Mouse (Mus musculus): ENCODE measurements at regions not wholly inside any gene's neighbourhood (a gene's known extent, or its start where the extent isn't known, plus 50 kb on each side); places are given as distances from the start of the nearest gene placed in this dataset.

DNA sequence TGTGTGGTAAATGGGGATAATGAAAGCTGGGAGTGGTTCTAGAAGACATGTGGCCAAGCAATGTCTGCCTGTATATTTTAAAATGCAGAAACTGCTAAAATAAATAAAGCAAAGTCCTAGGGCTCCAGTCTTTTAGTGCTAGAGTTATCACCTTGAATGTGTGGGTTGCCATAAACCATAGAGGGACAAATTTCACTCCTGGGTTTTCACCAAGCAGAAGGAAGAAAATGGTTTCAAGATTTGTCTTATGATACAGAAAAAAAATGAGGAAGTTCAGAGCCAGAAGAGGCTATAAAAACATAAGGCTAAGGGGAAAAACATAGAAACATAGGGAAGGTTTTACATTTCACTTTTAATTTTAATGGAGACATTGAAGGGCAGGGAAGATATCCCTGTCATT is 276.1 kb upstream of the 2610001J05Rik start:
- no peak overlapping the region for H3K4me2 ChIP-seq (replicated peaks)
- H3K4me1 ChIP-seq, result no peaks in the 10 kb centered on the region
- H3K9ac ChIP-seq, result no peak overlapping the region
- no peak overlapping the region for H3K4me3 ChIP-seq
- no peaks in the 10 kb centered on the region for H3K9me3 ChIP-seq
- no peaks in the 10 kb centered on the region for H3K27me3 ChIP-seq
- no peak for ATAC-seq (ENCODE audit: low FRiP score, low read depth)
- no peak overlapping the region for H3K27ac ChIP-seq
- no peaks in the 10 kb centered on the region for H3K36me3 ChIP-seq

DNA sequence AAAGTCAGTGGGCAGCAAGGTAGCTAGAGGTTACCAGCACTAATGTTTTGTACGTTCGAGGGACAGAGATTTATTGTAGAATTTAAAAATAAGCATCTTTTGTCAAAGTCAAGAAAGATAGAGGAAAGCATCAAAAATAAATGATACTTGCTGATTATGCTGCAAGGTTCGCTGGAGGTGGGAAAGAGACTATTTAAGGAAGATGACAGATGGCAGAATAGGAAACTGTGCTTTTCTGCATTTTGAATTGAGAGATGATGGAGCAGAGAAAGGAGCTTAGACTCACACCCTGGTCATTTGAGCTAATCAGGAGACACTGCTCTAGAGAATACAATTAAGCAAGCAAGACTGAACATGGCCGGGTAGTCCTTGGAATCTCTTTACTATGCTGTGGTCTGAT is 275.1 kb upstream of the 2610001J05Rik start:
- H3K9me3 ChIP-seq, result no peaks in the 10 kb centered on the region
- no peaks in the 10 kb centered on the region for H3K36me3 ChIP-seq
- no peak overlapping the region for H3K4me2 ChIP-seq (replicated peaks)
- 80% methylated on average over 4 of the region's 4 CpGs for WGBS
- H3K4me1 ChIP-seq, result no peaks in the 10 kb centered on the region
- no peak overlapping the region for H3K27ac ChIP-seq
- no peak overlapping the region for H3K4me3 ChIP-seq
- H3K9ac ChIP-seq, result no peak overlapping the region
- no peak for ATAC-seq (ENCODE audit: low FRiP score, low read depth)
- no peaks in the 10 kb centered on the region for H3K27me3 ChIP-seq

DNA sequence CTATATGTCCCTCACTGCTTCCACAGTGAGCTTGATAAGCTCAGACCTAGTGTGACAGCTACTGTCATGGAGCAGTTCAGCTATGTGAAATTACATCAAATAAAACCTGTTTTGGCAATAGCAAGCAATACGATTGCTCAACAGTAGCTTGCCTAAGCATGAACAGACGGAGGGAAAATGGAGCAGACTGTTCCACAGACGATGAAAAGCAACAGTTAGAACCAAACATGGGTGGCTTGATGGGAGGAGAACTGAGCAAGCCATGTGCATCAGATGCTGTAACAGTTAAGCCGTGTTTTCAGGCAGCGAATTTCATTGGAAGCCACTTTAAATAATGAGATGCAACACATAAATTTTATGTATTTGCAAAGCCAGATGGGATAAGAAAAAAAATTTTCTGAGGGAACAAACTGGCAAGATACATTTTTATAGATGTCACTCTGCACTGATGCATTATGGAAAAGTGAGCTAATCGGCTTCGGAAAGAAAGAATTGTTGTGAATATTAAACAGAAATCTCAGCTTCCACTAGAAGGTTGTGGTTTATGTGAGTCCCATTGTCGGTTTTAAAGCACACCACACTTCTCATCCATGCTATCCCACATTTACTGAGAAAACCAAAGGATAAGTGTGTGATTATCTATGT is 270.9 kb upstream of the 2610001J05Rik start:
- no peaks in the 10 kb centered on the region for H3K9me3 ChIP-seq
- H3K9ac ChIP-seq, result no peak overlapping the region
- no peaks in the 10 kb centered on the region for H3K36me3 ChIP-seq
- no peak for ATAC-seq (ENCODE audit: low FRiP score, low read depth)
- no peak overlapping the region for H3K4me3 ChIP-seq
- no peak overlapping the region for H3K27ac ChIP-seq
- 80% methylated on average over 8 of the region's 8 CpGs for WGBS
- H3K4me1 ChIP-seq, result no peaks in the 10 kb centered on the region
- no peak overlapping the region for H3K4me2 ChIP-seq (replicated peaks)
- H3K27me3 ChIP-seq, result no peaks in the 10 kb centered on the region

DNA sequence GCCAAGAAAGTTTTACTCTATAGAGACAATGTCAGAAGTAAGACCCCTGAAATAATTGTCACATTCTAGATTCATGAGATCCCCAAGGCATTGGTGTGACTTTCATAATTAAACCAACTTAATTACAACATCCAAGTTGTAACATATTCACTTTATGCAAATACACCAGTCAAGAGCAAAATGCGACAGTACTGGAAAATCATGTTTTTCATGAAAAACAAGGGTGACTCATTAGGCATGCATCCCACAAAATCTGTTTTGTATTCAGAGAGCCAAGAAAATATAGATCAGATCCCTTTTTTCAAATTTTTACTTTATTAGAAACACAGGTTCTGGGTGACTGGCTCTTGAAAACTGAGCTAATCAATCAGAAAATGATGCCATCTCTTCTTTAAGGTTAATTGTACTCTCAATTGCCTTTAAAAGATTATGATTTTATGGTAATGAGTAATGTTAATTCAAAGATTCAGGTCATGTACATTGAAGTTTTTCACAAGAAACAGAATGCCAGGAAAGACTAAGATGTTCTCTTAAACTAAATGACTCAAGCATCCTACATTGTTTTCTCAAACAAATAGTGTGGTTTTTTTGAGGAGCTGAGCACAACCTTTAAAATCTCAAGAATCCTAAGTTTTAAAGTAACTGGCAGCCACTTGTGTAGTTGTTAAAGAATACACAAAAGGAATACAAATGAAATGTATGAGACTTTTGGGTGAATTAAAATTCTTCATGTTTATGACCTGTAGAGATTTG is 259.2 kb upstream of the 2610001J05Rik start:
- Histone ChIP-seq H3K4me1 (no peaks in the 10 kb centered on the region), H3K9me3 (no peaks in the 10 kb centered on the region), H3K27me3 (no peaks in the 10 kb centered on the region), H3K9ac (no peak overlapping the region), H3K4me3 (no peak overlapping the region), H3K36me3 (no peaks in the 10 kb centered on the region), H3K27ac (no peak overlapping the region), H3K4me2 (replicated peaks) (no peak overlapping the region)
- no peak for ATAC-seq (ENCODE audit: low FRiP score, low read depth)
- 89% methylated on average over 1 of the region's 1 CpGs for WGBS

DNA sequence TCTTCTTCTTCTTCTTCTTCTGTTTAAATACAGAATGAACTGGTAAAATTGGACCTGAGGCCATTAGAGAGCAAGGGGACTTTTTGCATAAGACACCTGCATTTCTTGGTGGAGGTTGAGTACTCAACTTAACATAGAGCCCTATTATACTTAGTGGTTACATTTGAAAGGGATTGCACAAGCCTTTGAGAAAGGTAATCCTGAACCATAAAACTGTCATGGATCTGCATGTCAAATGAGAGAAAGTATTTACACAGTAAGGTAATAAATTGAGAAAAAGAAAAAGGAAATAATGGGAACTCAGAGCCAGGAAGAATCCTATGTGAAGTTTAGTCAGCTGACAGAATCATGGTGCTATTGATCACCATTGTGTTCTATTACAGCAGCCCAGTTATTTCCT is 258.1 kb upstream of the 2610001J05Rik start:
- no peak overlapping the region for H3K4me2 ChIP-seq (replicated peaks)
- no peaks in the 10 kb centered on the region for H3K9me3 ChIP-seq
- H3K27ac ChIP-seq, result no peak overlapping the region
- no peak for ATAC-seq (ENCODE audit: low FRiP score, low read depth)
- no peak overlapping the region for H3K4me3 ChIP-seq
- no peaks in the 10 kb centered on the region for H3K27me3 ChIP-seq
- no peaks in the 10 kb centered on the region for H3K4me1 ChIP-seq
- H3K9ac ChIP-seq, result no peak overlapping the region
- H3K36me3 ChIP-seq, result no peaks in the 10 kb centered on the region

DNA sequence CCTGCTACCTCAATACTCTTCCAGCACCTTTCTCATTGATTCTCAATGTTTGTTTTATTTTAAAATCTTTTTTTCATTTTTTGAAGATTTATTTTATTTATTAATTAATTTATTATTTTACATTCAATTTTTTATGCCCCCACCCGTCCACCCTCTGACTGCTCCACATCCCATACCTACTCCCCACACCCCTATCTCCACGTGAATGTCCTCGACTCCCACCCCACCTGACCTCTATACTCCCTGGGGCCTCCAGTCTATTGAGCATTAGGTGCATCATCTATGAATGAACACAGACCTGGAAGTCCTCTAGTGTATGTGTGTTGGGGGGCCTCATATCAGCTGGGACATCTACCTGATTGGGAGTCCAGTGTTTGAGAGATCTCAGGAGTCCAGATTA is 251.0 kb upstream of the 2610001J05Rik start:
- H3K9ac ChIP-seq, result no peak overlapping the region
- H3K27me3 ChIP-seq, result no peaks in the 10 kb centered on the region
- 0 out of 2 replicates have a peak, but pooled peaks cover 3% of the 10 kb centered on the region for H3K4me1 ChIP-seq
- H3K36me3 ChIP-seq, result no peaks in the 10 kb centered on the region
- no peak overlapping the region for H3K27ac ChIP-seq
- H3K9me3 ChIP-seq, result no peaks in the 10 kb centered on the region
- WGBS, result 86% methylated on average over 3 of the region's 3 CpGs
- ATAC-seq (ENCODE audit: low FRiP score, low read depth), result no peak
- no peak overlapping the region for H3K4me3 ChIP-seq
- no peak overlapping the region for H3K4me2 ChIP-seq (replicated peaks)

DNA sequence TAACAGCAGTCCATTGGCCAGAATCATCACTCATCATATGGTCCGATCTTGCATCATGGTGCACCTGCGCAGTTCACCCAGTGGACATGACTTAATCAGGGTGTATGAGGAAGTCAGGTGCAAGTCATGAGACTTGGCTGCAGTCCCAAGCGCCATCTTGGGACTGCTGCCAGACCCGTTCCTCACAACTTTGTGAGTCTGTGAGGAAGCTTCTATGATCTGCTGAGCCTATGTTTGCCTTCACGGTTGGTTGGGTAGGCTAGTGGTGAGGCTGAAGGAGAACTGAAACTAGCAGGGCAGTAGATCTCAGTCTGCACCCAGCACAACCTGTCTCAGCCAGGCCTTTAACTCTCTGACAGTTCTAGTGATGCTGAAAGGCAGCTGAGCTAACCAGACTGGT is 250.2 kb upstream of the 2610001J05Rik start:
- no peaks in the 10 kb centered on the region for H3K27me3 ChIP-seq
- H3K9me3 ChIP-seq, result no peaks in the 10 kb centered on the region
- H3K4me3 ChIP-seq, result no peak overlapping the region
- whole genome bisulfite sequencing, result 93% methylated on average over 5 of the region's 5 CpGs
- no peak overlapping the region for H3K27ac ChIP-seq
- H3K4me2 ChIP-seq (replicated peaks), result no peak overlapping the region
- H3K9ac ChIP-seq, result no peak overlapping the region
- H3K36me3 ChIP-seq, result no peaks in the 10 kb centered on the region
- ATAC-seq (ENCODE audit: low FRiP score, low read depth), result no peak
- 0 out of 2 replicates have a peak, but pooled peaks cover 3% of the 10 kb centered on the region for H3K4me1 ChIP-seq

DNA sequence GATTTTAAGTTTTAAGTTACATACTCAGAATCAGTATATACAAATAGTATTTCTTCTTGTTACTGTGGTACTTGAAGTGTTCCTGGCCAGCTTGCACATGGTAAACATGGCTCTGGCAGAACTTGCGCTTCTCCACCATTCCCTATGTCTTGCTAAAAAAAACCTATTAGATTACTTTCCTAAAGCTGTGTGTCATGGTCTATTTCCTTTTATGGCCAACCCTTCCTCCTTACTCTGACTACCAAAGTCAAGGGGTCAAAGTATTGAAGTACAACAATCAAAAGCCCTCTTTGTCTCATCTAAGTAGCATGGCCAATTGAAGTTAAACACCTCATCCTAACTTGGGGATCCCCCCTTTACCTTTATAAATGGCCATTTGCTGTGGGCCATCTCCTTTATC is 223.6 kb upstream of the 2610001J05Rik start:
- no peak for ATAC-seq (ENCODE audit: low FRiP score, low read depth)
- WGBS, result 84% methylated on average over 1 of the region's 1 CpGs
- Histone ChIP-seq H3K4me3 (no peak overlapping the region), H3K4me2 (replicated peaks) (no peak overlapping the region), H3K4me1 (no peaks in the 10 kb centered on the region), H3K36me3 (no peaks in the 10 kb centered on the region), H3K9ac (no peak overlapping the region), H3K9me3 (no peaks in the 10 kb centered on the region), H3K27me3 (no peaks in the 10 kb centered on the region), H3K27ac (no peak overlapping the region)

DNA sequence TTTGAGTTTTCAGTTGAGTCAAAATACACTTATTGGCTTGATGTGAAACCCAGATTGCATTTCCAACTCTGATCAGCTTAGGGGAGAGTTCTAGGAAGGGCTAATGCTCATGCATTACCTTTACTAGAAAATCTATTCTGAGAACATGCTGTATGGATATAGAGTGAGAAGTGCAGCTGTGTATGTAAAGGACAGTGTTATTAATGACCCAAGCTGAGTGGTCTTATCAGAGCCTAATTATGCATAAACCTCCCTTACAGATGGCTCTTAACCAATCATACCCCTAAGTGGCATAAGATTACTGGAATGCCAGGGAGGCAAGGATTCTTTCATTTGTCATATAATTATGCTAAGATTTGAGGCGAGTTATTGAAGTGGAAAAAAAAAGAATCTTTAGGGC is 210.6 kb upstream of the 2610001J05Rik start:
- Histone ChIP-seq H3K4me1 (no peaks in the 10 kb centered on the region), H3K27ac (no peak overlapping the region), H3K36me3 (no peaks in the 10 kb centered on the region), H3K27me3 (no peaks in the 10 kb centered on the region), H3K4me3 (no peak overlapping the region), H3K9ac (no peak overlapping the region), H3K4me2 (replicated peaks) (no peak overlapping the region), H3K9me3 (no peaks in the 10 kb centered on the region)
- WGBS, result 51% methylated on average over 1 of the region's 1 CpGs
- no peak for ATAC-seq (ENCODE audit: low FRiP score, low read depth)

DNA sequence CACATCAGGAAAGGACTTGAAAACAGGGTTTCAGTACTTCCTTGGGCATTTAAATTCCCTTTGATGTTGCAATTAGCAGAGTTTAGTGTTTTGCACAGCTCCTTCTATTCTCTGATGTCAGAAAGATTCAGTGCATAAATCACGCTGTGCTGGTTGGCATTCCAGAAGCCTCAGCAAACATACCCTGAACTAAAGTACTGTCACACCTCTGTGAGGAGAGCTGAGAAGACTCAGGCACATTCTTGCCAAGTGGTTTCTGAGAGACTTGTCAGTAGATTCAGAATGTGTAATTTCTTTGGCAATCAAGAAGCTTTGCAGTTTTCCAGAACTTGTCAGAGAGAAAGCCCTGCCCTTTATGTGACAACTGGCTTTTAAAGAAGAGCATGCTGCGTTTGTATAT is 192.4 kb upstream of the 2610001J05Rik start:
- Histone ChIP-seq H3K9ac (no peak overlapping the region), H3K36me3 (no peaks in the 10 kb centered on the region), H3K4me3 (no peak overlapping the region), H3K9me3 (no peaks in the 10 kb centered on the region), H3K4me2 (replicated peaks) (no peak overlapping the region), H3K27ac (no peak overlapping the region), H3K4me1 (no peaks in the 10 kb centered on the region), H3K27me3 (no peaks in the 10 kb centered on the region)
- no peak for ATAC-seq (ENCODE audit: low FRiP score, low read depth)
- 61% methylated on average over 2 of the region's 2 CpGs for WGBS

DNA sequence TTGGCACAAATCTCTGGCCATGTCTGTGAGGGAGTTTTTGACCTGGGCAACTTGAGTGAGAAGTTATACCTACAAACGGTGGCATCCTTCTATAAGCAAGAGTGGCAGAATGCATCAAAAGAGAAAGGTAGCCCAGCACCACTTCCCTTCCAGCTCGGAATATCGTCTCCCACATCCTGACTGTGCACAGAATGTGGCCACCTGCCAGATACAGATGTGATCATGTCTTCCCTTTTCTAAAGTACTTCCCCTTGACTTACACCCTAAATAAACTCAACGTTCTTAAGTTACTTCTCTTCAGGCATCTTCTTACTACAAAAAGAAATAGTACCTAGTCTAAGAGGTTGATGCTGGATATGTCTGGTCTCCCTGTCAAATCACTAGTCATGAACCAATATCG is 175.2 kb upstream of the 2610001J05Rik start:
- no peak overlapping the region for H3K4me2 ChIP-seq (replicated peaks)
- H3K9ac ChIP-seq, result no peak overlapping the region
- H3K9me3 ChIP-seq, result no peaks in the 10 kb centered on the region
- H3K36me3 ChIP-seq, result no peaks in the 10 kb centered on the region
- no peak for ATAC-seq (ENCODE audit: low FRiP score, low read depth)
- 85% methylated on average over 5 of the region's 5 CpGs for WGBS
- H3K4me3 ChIP-seq, result no peak overlapping the region
- H3K4me1 ChIP-seq, result no peaks in the 10 kb centered on the region
- H3K27ac ChIP-seq, result no peak overlapping the region
- H3K27me3 ChIP-seq, result no peaks in the 10 kb centered on the region

DNA sequence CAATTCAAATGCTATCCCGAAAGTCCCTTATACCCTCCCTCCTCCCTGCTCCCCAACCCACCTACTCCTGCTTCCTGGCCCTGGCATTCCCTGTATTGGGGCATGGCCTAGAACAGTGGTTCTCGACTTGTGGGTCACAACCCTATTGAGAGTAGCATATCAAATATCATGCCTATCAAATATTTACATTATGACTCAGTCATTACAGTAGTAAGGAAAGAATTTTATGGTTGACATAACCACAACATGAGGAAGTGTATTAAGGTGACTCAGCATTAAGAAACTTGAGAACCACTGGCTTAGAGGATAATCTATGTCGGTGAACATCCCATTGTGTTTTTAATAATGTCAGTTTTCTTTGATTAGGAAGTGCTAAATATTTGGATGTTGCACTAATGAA is 173.3 kb upstream of the 2610001J05Rik start:
- 81% methylated on average over 3 of the region's 3 CpGs for WGBS
- H3K36me3 ChIP-seq, result no peaks in the 10 kb centered on the region
- ATAC-seq (ENCODE audit: low FRiP score, low read depth), result no peak

DNA sequence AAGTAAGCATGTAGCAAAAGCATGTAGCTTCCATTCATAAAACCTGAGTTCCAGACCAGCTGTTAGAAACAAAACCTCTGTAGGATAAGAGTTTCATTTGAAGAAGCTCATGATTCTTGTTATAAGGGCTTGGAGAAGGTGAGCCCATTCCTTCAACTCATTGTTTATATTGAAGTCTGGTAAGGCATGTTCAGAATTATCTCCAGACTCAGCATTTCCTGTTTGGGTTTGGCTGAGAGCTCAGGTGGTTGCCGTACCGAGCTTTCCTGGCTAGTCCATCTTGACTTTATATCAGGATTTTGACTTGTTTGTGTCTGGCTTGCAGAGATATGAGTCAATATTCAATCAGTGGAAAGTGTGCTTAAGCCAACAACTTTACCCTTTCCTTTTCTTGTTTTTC is 154.6 kb upstream of the 2610001J05Rik start:
- H3K27me3 ChIP-seq, result no peaks in the 10 kb centered on the region
- no peaks in the 10 kb centered on the region for H3K9me3 ChIP-seq
- H3K4me2 ChIP-seq (replicated peaks), result no peak overlapping the region
- ATAC-seq (ENCODE audit: low FRiP score, low read depth), result no peak
- H3K27ac ChIP-seq, result no peak overlapping the region
- no peak overlapping the region for H3K9ac ChIP-seq
- no peaks in the 10 kb centered on the region for H3K36me3 ChIP-seq
- H3K4me1 ChIP-seq, result no peaks in the 10 kb centered on the region
- WGBS, result 66% methylated on average over 2 of the region's 2 CpGs
- no peak overlapping the region for H3K4me3 ChIP-seq

More for the DNA sequence above, 173.3 kb upstream of the 2610001J05Rik start:
- Histone ChIP-seq H3K4me2 (replicated peaks) (no peak overlapping the region), H3K9ac (no peak overlapping the region), H3K9me3 (no peaks in the 10 kb centered on the region), H3K27me3 (no peaks in the 10 kb centered on the region), H3K4me3 (no peak overlapping the region), H3K27ac (no peak overlapping the region), H3K4me1 (no peaks in the 10 kb centered on the region)
